Mouse (Mus musculus) adrenal gland (tissue): ENCODE results near the gene Glo1.

ENCODE experiments used
- intact Hi-C: fragments of 180-260 bp; cut with DNase I; formaldehyde crosslinking; loops from one replicate; pipeline ENCODE4 v1.15.1; 2025

Gene Glo1

DNA sequence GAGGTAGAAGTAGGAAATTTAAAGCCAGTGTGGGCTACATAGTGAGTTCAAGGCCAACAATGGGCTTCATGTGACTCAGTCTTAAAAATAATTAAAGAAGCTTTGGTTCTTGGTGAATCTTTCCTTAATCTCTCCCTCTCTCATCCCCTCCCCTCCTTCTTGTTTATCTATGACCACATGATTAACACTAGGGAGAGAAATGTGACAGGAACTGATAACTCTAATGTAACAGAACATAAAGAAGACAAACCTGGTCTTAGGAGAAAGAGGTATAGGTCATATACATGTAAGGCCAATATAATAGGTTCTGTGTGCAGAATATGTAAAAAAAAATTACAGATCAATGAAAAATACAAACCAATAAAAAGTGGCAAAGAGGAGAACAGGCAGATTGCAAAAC lies 13.3 kb downstream of the Glo1 start:
- intact Hi-C loops, result loop anchor here (5.0 kb wide), 1 partner anchor 36 kb away; the partner anchor contains the start of gene Btbd9

DNA sequence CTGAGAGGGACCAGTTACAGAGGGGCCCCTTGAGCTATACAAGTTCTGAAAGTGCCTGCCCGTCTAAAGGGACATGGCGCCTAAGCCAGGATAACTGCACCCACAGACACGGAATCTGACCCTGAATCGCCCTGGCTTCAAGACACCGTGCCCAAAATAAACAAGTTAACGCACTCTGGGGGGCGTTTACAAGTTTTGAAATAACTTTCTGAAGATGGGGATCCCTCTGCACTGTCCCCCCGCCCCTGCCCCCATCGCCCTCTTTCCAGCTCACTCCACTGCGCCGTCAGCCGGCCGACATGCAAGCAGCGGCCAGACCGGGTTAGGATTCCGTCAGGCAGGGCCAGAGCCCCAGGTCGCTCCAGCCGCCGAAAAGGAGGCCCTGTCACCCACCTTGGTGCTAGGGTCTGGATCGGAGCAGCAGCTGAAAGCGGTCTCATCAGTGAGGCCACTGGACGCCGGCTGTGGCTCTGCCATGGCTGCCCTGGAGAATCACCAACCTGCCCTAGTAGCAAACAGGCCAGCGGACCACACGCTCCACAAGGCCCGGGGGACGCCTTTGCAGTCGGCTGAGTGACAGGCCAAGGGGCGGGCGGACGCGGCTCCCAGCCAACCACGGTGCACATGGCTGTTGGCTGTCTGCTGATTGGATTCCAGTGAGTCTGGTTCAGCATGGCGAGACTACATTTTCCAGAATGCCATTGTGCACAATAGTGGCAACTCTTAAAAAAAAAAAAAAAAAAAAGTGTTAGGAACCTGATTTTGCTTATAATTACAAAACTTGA lies 14.4 kb downstream of the Glo1 start:
- intact Hi-C loops, result loop anchor here (5.0 kb wide), 1 partner anchor 35 kb away; the partner anchor contains the start of gene Btbd9

DNA sequence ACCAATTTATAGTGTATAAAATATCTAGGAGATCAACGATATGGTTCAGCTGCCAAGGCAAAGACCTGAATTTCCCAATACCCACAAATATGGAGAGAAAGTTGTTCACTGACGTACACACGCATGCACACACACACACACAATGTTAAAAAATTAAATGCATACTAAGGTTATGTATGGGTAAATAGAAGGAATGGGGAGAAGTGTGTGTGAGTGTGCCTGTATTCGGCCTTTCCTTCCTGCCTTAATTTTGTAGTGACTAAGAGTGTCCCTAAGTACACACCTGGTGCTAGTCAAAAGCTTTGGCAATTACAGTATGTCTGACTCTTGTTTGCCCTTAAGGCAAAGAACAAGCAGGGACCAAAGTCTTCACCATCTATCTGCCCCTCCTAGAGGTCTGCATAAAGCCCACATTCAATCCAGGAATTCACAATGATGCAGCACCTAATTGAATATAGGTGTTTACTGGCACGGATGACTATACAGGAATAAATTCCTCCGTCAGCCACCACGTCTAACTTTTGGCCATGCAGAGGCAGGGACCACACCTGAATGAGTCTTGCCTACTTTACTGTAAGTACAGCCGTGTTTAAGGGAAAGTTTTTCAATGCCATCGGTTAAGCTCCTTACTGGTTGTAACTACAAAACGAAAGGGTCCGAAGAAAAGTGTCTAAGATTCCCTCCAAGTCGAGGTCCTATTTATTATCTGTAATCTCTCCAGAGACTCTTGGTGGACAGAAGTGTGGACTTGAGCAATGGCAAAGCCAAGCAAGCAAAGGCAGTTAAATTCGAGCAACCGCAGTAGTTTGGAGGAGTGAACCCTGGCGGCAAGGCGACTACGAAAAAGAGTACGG lies 15.2 kb downstream of the Glo1 start:
- intact Hi-C loops, result loop anchor here (5.0 kb wide), 1 partner anchor 34 kb away; the partner anchor contains the start of gene Btbd9

DNA sequence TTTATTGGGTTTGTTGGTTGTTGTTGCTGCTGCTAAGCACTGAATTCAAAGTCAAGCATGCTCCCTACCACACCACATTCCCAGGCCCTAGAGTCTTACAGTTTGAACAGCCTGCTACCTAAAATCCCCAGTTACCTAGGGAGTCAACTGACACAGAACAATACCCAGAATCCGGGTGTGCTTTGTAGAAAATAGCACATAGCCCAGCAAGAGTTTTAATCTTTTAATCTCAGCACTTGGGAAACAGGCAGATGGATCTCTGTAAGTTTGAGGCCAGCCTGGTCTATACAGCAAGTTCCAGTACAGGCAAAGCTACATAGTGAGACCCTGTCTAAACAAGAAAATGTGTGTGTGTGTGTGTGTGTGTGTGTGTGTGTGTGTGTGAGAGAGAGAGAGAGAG lies 15.9 kb downstream of the Glo1 start:
- intact Hi-C loops, result loop anchor here (5.0 kb wide), 1 partner anchor 33 kb away; the partner anchor contains the start of gene Btbd9

DNA sequence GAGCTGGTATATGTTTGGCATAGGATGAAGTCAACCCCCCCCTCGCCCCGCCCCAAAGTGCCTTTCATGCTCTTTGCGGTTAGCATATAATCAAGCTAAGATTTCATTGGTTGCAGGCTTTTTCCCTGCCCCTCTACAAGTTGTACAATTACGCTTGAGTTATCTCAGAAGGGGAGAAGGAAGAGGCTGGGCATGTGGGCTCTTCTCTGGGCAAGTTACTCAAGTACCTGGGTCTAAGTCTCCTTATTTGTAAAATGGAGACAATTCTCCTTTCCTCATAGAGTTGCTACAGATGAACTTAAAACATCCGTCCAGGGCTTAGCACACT lies 16.7 kb downstream of the Glo1 start:
- intact Hi-C loops, result loop anchor here (5.0 kb wide), 1 partner anchor 33 kb away; the partner anchor contains the start of gene Btbd9

DNA sequence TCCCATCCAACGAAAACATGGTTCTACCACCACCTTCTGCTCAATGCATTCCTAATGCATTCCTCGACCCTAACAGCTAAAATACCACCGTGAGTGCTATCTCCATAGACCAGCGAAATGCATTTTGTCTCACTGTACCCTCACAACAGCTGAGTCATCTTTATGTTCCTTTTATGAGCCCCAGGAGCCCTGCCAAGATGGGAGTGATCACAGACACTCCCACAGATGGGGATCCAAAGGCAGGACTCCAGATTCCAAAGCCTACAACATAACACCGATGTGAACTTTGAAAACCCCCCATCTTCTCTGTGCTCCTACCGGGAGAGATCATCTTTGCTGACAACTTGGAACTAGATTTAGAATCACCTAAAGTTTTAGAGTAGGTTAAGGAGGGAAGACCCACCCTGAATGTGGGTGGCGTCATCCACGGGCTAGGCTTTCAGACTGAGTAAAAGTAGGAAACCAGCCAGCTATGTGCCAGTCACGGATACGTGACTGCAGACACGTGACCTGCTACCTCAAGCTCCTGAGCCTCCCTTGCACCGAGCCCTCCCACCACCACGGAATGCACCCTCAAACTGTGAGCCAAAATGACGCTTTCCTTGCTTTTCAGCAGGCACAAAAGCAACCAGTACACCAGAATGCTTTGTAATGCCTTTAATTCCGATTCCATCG lies 17.2 kb downstream of the Glo1 start:
- intact Hi-C loops, result no loop called here

DNA sequence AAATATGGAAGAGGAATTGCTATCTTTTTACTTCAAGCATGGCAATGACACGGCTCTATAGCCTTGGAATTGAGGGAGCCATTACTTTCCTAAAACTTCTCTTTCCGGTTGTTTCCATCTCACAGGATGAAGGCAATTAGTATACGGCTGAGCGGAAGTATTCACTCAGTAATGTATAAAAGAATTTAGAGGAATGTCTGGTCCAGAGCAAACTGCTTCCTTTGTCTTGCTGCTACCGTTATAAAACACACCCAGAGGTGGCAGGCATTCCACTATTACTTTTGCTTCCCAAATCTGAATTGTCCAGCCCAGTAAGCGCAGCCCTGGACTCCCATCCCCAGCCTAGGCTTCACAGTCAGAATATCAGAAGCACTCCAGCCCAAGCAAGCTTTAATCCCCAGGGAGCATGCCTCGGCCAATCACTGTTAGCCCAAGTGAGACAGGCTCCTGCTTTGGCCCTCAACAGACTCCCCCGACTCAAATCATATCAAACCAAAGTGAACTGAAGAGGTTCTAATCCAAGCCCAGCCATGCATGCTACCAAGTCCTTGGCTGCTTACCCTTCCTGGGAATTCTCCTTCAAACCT lies 18.7 kb downstream of the Glo1 start:
- intact Hi-C loops, result no loop called here

DNA sequence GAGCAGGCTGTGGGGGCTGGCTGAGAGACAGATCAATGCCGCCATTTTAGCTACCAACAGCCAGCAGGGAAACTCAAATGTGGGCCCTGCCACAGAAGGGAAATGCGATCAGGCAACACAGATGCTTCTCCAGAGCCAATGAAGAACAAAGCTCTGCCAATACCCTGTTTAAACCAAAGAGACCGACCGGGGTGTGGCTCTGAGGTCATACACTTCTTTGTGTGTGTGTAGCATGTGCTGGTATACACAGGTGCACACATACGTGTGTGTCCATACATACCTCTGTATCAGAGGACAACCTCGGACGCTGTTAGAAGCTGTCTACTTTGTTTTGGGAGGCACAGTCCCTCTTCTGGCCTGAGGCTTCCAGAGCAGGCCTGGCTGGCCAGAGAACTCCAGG lies 19.3 kb downstream of the Glo1 start:
- intact Hi-C loops, result no loop called here

DNA sequence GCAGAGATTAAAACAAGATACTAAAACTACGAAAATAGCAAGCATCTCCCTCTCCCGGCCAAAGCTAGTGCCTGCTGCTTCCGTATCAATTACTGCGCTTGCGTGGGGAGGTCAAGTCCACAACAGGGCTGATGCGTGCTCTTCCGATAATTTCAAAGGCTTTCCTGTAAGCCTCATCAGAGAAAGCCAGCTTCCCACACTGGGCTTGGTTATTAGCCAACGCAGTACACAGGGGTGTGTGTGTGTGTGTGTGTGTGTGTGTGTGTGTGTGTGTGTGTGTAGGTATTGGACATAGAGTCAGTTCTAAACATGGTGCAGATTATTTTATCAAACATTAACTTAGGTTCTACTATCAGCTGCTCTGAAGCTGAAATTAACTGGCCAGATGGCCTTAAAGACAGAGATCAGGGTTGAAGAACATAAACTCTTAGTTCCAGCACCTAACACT lies 20.0 kb downstream of the Glo1 start:
- intact Hi-C loops, result no loop called here

DNA sequence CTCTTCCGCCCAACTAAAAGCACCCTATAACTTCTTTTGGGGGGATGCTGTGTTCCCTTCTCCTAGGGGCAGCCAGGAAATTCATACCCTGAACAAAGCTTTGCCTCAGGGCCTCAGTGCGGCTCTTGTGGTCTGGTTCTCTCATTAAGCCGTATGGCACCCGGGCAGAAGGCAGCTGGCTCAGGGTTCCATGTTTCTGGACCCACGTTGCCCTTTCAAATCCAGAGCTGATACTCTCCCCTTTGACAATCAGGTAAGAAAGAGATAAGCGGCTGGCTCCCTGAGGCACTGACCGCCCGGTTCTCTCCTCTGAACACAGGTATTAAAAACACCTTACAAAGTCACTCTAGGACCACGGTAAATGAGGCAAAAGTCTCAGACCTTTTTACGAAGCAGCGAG lies 20.5 kb downstream of the Glo1 start:
- intact Hi-C loops, result no loop called here

DNA sequence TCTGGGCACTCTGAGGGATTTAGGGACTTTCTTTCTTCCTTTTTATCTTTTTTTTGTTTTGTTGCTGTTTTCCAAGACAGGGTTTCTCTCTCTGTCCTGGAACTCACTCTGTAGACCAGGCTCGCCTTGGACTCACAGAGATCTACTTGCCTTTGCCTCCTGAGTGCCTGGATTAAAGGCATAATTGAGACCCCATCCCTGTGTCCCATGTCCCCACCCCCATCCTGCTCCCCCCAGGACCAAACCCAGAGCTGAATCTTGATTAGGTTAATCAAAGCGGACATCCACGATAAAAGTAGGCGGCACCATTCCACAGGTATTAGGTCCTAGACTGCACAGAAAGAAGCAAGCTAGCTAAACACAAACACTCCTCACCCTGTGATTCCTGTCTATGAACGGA lies 21.7 kb downstream of the Glo1 start:
- intact Hi-C loops, result no loop called here

DNA sequence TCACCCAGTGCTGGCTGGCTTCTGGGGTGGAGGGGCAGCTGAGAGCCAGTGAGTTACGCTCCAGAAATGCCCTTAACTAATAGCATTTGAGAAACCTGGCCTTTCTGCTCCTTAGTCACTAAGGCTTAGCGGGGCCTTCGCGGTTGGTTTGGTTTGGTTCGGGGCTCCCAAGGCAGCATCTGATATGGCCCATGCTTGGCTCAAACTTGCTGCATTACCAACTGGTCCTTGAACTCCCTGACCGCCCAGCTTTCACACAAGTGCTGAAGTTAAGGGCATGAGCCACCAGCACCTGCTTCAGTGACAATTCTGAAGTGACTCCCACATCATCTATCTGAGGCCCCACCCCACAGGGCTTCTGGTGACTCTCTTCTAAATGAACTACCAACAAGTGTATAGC lies 22.4 kb downstream of the Glo1 start:
- intact Hi-C loops, result no loop called here

DNA sequence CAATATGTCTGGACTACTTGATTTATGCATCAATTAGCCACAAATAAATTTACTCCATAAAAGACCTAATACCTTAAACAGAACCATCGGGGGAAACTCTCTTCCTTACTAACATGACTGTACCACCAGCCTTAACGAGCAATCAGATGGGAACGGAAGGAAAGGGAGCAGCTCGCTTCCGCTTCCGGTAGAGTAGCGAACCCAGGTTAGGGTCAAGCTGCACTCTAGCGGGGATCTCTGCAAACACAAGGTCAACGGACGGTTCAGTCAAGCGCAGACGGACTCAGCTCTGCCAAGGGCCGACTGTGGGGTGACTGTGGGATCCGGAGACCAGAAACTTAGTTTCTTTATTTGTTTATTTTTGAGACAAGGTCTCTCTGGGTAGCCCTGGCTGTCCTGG lies 24.5 kb downstream of the Glo1 start:
- intact Hi-C loops, result no loop called here

DNA sequence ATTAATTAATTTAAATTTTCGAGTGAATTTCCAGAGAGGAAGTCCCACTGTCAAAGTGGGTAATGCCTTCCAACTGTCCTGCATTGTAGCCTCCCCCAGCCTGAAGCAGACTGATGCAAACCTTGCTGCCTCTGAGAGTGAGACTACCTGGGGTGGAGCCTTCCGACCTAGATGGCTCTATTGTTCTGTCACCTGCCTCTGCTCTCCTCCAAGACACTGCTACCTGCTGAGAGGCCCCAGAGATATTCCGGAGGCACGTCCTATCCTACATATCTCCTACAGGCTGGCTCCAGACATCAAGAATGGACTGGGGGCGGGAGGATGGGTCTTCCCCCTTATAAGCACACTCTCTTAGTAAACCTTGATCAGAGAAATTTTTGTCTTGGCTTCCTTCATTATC lies 28.4 kb downstream of the Glo1 start:
- intact Hi-C loops, result no loop called here

DNA sequence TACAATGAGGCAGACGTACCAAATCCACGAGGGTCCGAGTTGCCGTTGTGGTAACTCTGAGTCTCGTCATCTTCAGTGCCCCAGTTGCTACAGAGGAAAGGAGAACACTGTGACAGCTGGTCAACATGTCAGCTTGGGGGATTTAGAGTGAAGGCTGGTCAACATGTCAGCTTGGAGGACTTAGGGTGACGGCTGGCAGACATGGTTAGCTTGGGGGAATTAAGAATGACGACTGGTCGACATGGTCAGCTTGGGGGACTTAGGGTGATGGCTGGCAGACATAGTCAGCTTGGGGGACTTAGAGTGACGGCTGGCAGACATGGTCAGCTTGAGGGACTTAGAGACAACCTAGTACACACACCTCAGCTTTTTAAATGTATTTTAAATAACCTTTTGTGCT lies 28.9 kb downstream of the Glo1 start:
- intact Hi-C loops, result no loop called here

DNA sequence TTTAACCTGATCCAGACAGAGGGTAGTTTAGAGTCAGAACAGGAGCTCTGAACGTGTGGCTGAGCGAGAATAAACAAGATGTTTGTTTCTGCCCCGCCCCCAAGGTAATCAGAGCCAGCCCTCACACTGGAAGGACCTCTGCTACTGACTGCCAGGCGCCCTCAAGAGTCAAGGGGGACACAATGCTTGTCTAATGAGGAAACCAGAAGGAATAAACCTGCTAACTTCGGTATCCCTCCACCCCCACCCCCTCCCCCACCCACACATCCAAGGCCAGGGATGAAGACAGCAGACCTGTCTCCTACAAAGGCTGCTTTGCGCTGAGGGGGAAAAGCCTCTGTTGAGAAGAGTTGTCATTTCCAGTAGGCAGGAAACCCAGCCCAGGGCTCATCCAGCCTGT lies 31.8 kb downstream of the Glo1 start:
- intact Hi-C loops, result no loop called here

DNA sequence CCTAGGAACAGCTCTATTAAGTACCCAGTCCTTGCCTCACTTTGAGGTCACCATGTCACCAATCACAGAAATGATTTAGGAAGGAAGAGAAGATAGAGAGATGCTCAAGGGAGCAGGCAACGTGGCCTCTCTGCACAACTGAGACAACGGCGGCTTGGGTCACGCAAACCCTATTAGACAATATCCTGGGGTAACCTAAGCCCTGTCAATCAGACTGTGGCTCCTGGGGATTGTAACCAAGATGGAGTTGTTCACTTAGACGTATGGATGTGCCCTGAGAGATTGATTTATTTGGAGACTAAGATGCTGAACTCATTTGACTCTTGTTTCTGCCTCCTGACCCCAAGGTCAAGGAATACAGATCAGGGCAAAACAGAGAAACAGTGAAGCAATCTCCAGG lies 32.3 kb downstream of the Glo1 start:
- intact Hi-C loops, result no loop called here

DNA sequence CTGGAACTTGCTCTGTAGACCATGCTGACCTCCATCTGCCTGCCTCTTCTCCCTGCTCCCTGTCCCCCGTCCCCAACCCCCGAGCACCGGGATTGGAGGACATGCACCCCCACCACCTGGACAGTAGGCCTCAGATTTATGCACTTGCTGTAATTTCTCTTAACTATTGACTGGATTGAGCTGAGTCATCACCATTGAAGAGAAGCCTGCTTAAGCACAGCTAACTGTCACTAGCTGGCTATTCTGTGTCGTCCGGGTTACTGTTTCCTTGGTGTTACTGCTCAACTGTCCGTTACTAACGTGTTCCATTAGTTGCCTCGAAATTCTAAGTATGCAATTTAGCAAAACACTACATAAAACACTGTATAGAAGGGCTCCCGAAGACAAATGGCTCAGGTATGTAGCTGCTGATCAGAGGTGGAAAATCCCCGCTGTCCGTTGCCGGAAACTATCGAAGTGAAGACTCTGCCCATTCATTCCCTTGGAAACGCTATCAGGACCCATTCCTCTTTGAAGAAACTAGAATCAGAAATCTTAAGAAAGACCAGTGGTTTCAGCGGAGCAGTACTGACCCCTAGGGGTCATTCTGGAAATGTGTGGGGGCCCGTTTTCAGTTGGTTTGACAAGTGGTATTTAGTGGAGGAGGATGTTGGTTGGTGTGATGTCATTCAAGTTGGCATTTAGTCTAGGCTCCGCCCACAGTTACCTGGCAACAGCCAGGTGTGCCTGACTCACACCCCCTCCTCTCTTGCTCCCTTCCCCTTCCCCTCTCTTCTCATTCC lies 36.1 kb downstream of the Glo1 start:
- intact Hi-C loops, result loop anchor here (2.0 kb wide), 1 partner anchor 30 kb away; no protein-coding TSS in a partner anchor

DNA sequence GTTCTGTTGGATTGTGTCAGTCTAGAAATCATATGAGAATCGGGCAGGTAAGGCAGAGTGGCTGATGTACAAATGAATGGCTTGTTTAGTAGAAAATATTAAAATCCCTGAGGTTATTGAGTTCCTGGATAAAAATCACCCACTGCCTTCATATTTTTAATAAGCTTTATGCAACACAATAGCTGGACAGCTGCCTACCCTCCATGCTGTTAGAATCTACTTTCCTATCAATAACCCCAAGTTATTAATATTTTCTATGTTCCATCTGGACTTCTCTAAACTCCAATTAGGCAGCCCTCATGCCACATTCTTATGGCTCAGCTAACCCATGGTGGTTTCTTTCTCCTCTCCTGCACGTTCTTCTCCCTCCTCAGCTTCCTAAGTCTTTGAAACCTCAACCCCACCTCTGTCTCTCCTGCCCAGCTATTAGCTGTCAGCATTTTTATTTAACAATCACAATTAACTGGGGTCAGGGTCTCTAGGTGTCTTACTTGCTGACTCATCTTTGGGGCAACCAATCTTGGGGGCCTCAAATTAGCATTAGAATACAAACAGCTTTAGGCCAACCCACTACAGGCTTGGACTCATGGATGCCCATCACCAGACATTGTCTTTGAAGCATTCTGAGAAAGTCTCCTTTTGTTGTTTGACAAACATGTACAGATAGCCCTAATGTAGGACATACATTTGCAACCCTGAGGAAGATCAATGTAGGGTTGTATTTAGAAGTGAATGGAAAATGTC lies 43.2 kb downstream of the Glo1 start:
- intact Hi-C loops, result no loop called here

DNA sequence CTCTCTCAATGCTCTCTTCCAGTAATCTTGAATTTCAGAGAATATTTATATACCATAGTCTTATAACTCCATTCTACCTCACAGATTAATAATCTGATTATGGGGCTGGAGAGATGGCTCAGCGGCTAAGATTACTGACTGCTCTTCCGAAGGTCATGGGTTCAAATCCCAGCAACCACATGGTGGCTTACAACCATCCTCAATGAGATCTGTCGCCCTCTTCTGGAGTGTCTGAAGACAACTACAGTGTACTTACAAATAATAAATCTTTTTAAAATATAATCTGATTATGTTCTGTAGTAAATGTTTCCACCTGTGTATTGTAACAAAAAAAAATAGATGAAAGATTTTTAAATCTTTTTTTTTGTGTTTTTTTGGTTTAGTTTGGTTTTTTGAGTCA lies 44.4 kb downstream of the Glo1 start:
- intact Hi-C loops, result no loop called here
